Mouse (Mus musculus) c-Kit-positive CD71-positive TER-119-negative erythroid progenitor cells, embryonic 14.5 days (primary cell): ENCODE results near the gene Hs3st3a1.

Source experiments
- DNase-seq: peaks from one replicate; pipeline ENCODE4 v3.0.0-alpha.2; 2013; ENCODE audit warnings: low read depth

Gene Hs3st3a1

DNA sequence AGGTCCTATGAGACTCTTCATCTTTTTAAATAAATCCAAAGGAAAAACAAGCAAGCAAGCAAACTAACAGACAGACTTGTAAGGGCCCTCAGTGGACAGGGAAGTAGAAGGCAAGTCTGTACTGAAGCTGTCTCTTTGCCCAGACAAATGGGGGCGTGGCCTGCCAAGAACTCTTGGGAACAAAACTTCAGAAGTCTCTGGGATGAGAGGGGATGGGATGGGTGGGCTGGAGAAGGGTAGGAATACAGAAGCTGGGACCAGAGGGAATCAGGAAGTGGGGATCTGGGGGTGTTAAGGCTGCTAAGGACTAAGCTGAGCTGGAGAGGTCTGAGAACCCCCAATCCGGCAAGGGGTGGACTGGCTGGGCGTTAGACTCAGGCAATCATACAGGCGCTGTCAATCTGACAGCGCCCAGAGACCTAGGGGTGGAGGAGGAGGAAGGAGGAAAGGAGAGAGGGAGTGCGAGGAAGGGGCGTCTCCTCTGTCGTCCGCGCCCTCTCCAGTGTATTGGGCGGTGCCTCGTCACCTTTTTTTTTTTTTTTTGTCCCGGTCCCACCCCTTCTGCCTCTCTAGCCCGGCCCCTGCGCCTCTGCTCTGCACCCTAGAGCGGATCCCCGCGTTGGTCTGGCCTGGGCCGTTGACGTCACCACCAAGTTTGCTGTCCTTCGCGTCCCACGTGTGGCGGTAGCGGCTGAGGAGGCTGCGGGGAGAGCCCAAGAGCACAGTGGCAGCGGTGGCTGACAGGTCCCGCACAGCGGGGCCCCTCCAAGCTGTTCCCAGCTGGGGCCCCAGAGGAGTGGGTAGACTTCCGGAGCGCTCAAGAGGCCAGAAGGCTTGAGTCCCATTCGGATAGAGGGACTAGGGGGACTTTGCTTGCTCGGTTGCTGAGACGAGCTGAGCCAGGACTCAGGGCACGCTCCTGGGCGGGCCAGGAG lies at the start of gene Hs3st3a1:
Gene Hs3st3a1 (plus strand): TSS at position 722 of the 935 bp plus-strand sequence.
- no peak for DNase-seq

- DNase-seq, result no peak
These were observed 48.8 kb upstream of the Hs3st3a1 start for GRCm38 (mm10) chr11:64386333-64386732.

GRCm38 (mm10) chr11:64396331-64396881 lies 38.7 kb upstream of the Hs3st3a1 start:
- DNase-seq, result no peak

DNA sequence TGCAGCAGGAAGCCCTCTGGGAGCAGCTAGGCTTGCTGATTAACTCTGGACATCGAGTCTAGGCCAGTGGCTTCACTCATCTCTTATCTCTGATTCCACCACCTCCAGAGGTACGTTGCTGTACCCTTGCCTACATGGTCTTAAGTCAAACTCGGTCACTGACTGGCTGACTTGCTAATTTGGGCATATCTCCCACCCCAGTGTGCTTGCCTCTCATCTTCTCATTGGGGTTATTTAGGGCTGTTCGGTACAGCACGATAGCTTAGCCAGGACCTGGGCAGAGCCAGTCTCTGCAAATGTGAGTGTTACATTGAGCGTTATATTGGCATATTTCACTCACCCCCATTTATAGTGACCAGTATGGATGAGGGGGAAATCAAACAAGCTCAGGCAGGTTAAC lies 38.2 kb upstream of the Hs3st3a1 start:
- DNase-seq, result no peak

DNA sequence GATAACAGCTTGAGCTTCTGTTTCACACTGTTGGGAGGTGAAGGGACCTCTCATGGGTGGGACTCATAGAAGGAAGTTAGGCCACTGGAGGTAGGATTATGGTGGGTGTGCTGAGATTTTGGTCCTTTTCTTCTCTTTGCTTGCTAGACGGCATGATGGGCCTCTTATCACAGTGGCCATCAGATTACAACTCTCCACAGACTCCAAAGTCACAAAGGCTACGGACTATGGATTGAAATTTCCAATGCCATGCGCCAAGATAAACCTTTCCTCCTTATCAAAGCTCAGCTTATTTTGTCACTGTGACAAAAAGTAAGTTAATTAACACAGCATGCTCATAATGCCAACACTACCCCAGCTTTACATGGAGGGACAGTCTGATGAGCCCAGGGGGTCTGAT lies 37.5 kb upstream of the Hs3st3a1 start:
- no peak for DNase-seq

DNA sequence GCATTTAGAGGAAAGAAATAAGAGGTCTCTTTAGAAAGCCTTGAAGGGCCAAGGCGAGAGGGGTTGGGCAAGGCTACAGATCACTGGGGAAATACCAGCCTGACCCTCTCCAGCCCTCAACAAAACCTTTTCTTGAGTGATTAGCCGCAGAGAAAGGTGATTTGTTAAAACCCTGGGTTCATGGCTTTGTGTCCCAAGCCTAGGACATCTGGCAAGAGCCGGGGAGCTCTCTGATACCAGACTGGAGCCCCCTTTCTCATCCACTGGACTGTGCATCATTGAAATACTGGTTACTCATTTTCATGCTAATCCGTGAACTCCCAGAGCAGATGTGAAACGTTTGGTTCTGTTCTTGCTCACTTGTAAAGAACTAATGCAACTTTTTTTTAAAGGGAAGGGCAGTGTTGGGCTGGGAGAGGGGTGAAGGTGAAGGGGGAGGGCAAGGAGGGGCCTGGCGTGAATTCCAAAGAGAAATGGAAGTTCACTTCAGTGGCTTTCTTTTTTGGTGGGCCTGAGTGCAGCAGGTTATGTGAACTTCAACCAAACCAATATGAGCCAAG lies 34.5 kb upstream of the Hs3st3a1 start:
- no peak for DNase-seq

GRCm38 (mm10) chr11:64418969-64419368 lies 16.2 kb upstream of the Hs3st3a1 start:
- no peak for DNase-seq

DNA sequence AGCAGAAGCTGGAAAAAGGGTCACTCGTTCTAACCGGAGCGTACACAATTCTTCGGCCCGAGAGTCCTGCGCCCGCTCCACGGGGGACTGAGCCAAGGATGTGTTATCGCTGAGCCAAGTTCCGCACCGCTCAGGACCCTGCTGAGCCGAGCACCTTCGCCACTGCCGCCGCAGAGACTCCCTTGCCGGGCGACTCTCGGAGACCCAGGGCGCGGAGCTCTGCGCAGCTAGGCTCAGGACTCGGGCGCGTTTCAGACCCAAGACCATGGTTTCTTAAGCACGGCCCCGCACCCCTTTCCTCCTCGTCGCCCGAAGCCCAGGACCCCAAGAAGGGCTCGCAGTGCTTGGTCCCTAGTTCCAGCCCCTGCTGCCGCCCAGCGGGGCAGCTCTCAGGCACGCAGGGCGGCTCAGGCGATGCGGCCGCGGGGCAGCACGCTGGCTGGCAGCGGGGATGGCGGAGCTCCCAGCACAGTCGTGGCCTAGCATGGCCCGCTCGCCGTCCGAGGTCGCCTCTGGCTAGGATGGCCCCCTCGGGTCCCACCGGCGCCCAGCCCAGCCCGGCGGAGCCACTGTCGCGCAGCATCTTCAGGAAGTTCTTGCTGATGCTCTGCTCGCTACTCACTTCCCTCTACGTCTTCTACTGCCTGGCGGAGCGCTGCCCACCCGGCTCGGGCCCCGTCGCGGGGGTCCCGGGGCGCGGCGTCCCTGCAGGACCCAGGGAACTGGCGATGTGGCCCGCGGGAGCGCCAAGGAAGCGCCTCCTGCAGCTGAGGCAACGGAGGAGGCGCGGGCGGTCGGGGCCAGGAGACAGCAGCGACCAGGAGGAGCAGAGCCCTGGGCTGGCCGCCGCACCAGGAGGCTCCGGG lies 647 bp downstream of the Hs3st3a1 start:
- DNase-seq, result no peak

DNA sequence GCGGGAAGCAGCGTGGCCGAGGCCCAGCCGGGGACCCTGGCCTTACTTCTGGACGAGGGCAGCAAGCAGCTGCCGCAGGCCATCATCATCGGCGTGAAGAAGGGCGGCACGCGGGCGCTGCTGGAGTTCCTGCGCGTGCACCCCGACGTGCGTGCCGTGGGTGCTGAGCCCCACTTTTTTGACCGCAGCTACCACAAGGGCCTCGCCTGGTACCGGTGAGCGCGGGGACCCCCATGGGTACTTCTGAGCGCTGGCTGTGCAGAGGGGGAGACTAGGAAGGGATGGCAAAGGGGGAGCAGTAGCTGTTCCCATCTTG lies 1.2 kb downstream of the Hs3st3a1 start, which contains the start of gene F930015N05Rik:
Gene F930015N05Rik (minus strand): TSS at position 242 of the 316 bp plus-strand sequence.
- no peak for DNase-seq

- no peak for DNase-seq
These were observed 1.7 kb downstream of the Hs3st3a1 start for GRCm38 (mm10) chr11:64436791-64437298.

- DNase-seq, result no peak
These were observed 2.6 kb downstream of the Hs3st3a1 start for GRCm38 (mm10) chr11:64437721-64438120.

DNA sequence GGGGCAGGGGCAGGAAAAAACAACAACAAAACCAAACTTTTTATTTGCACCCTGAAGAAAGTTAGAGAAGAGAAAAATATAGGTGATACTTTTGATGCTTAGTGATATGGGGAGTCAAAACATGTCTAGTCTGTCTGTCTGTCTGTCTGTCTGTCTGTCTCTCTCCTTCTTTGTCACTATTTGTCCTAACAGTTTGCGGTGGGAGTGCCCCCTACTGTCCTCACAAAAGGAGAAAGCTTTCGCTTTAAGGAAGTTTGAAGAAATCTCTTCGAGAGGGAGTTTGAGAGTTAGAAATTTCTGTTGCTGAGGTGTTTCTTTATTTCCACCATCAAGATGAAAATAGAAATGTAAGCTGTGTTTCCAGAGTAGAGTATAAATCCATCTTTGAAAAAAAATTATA lies 3.8 kb downstream of the Hs3st3a1 start:
- DNase-seq, result no peak

DNA sequence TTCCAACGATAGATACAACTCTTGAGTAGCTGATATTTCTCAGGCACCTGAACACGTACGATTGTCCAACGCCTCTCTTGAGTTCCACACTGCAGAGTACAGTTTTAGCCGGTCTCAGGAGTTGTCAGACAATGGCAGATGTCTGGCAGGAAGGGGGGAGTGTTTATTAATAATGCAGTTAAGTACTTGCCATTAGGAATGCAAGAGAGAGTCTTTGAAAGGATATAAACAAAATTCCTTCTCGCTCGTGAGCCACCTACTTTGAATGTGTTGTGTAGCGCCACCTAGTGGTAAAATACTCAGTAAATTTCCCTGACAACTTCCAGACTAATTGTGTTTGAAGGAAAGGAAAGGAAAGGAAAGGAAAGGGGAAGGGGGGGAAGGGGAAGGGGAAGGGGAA lies 7.0 kb downstream of the Hs3st3a1 start:
- no peak for DNase-seq

DNA sequence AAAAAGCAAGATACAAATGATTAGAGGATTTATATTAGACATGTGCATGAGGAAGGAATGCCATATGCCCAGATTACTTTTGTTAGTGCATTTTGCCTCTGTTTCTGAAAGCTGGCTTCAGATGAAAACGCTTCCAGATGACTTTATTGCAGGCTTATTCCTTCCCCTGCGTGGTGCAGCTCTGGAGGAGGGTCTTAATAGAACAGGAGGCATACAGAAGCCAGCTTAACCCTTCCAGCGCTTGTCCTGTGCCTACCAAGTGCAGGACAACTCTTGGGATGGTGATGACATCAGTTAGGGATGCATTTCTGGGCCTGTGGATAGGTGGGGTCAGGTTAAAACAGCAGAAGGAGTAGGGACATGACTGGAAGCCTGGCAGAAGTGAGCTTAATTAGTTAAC lies 7.6 kb downstream of the Hs3st3a1 start:
- no peak for DNase-seq

GRCm38 (mm10) chr11:64445227-64445626 lies 10.1 kb downstream of the Hs3st3a1 start:
- DNase-seq, result no peak

GRCm38 (mm10) chr11:64448586-64449315 lies 13.6 kb downstream of the Hs3st3a1 start:
- no peak for DNase-seq

DNA sequence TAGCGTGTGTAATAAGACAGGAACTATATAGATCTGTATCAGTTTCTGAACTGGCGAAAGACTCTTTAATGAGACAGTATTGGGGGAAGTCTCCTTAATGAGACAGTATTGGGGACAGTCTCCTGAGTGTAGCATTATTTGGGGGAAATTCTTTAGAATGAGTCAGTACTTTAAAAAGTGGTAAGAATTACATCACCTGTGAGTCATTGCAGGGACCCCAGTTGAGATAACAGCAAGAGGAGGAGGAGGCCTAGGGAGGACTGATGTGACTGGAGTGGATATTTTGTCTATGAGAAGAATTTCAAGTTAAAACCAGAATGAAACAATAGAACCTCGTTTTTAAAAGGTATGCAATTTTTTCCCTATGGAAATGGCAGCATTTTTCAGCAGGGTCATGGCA lies 26.6 kb downstream of the Hs3st3a1 start:
- no peak for DNase-seq

DNA sequence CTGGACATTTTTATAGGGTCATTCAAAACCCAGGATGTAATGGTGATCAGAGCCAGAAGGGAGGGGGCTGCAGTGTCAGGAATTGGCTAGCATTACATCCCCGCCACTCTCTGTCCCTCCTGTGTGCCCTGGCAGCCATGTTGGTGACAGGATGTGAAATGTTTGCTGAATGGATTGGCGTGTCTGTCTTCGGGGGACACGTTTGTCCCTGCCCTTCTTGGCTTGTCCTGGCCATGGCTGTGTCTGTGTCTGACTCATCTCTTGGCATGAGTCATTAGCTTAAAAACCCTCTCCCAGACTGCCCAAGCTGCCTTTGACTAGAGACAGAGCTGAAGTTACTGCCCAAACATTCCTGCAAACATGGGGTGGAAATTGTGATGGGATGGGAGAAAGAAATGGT lies 33.6 kb downstream of the Hs3st3a1 start:
- no peak for DNase-seq

DNA sequence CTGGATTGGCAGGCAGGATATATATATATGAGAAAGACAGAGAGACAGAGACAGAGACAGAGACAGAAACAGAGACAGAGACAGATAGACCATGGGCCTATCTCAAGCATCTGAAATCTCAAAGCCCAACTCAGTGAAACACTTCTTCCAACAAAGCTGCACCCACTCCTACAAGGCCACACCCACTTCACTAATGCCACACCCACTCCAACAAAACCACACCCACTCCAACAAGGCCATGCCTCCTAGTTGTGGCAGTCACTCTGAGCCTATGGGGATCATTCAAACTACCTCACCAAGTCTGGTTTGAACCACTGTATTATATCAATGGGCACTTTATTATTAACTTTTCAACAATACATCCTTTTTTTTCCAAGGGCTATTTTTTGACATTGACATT lies 35.6 kb downstream of the Hs3st3a1 start:
- peak; percentile 15 for DNase-seq

- DNase-seq, result no peak
These were observed 38.5 kb downstream of the Hs3st3a1 start for GRCm38 (mm10) chr11:64473679-64474078.

GRCm38 (mm10) chr11:64481445-64481844 lies 46.3 kb downstream of the Hs3st3a1 start:
- no peak for DNase-seq
